Mouse (Mus musculus): ENCODE measurements around the gene Slc28a2.
A peak's percentile ranks its signal among the peaks of the same experiment; 100 is the strongest.
"Not testable (repeated sequence)": the region's sequence is repeated elsewhere in the genome, so short reads cannot be mapped to it uniquely, and the experiment has no call there.

The Slc28a2 gene

GRCm38 (mm10) chr2:122426200-122426599 lies at the start of gene Slc28a2:
Slc28a2 (plus strand) TSS chr2:122426477.
- H3K36me3 ChIP-seq (ENCODE audit: insufficient read depth, low read length); H3K27me3 ChIP-seq (ENCODE audit: insufficient read depth, low read length); H3K4me1 ChIP-seq (replicated peaks; ENCODE audit: low read depth, low read length); H3K4me3 ChIP-seq (replicated peaks; ENCODE audit: low read length); H3K9me3 ChIP-seq (ENCODE audit: low read length): not testable (repeated sequence)

DNA sequence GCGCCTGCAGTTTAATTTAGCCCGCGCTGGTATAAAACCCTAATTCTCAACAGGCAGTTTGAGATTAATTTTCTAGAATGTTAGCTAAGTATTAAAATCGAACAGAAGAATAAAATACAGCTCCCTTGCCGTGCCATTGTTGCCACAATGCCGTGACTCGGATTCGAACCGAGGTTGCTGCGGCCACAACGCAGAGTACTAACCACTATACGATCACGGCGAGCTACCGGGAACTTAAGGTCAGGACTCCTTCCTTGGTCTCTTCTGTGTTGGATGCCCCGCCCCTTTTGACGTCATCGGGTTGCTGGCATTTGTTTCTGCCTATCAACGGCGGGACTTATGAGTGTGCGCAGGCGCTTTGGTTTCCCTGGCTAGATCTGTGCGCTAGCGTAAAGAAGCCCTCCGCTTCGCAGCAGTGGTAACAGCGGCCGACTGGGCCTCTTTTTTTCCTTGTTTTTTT lies 49.0 kb upstream of the Slc28a2 start:
- Histone ChIP-seq H3K4me3 (replicated peaks; ENCODE audit: low read length) (peak overlapping the region; percentile 91), H3K36me3 (ENCODE audit: insufficient read depth, low read length) (0 out of 2 replicates have a peak, but pooled peaks cover 3% of the 10 kb centered on the region), H3K27me3 (ENCODE audit: insufficient read depth, low read length) (no peaks in the 10 kb centered on the region), H3K9me3 (ENCODE audit: low read length) (no peaks in the 10 kb centered on the region), H3K4me1 (replicated peaks; ENCODE audit: low read depth, low read length) (peaks cover 41% of the 10 kb centered on the region)
- no peak for TF ChIP-seq NANOG (IDR thresholded peaks at IDR 0.05; ENCODE audit: borderline replicate concordance, low read length)
- no peak for TF ChIP-seq CTCF (conservative IDR thresholded peaks at IDR 0.05; ENCODE audit: low read length)
- TF ChIP-seq POU5F1 (IDR thresholded peaks at IDR 0.05; ENCODE audit: borderline replicate concordance, low read length), result no peak

DNA sequence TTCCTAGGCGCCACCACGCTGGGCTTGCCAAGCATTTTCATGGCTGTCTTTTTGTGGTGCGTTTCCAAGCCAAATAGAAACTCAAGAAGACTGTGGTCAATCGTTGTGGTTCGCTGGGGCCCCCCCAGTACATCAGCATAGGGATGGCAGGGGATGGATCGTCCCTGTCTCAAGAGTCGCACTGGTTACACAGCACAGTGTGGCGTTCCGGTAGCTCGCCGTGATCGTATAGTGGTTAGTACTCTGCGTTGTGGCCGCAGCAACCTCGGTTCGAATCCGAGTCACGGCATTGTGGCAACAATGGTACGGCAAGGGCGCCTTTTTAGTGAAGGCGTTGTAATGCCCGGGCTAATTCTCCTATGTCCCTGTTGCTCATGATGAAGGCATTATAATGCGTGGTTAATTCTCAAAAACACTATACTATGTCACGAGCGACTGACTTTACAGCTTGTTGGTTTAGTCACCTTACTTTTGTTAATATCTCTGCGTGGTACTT lies 48.5 kb upstream of the Slc28a2 start:
- no peaks in the 10 kb centered on the region for H3K27me3 ChIP-seq (ENCODE audit: insufficient read depth, low read length)
- no peak for TF ChIP-seq CTCF (conservative IDR thresholded peaks at IDR 0.05; ENCODE audit: low read length)
- no peak for TF ChIP-seq POU5F1 (IDR thresholded peaks at IDR 0.05; ENCODE audit: borderline replicate concordance, low read length)
- no peak for TF ChIP-seq NANOG (IDR thresholded peaks at IDR 0.05; ENCODE audit: borderline replicate concordance, low read length)

GRCm38 (mm10) chr2:122378421-122379291 lies 47.6 kb upstream of the Slc28a2 start:
- H3K4me3 ChIP-seq (replicated peaks; ENCODE audit: low read length), result peak overlapping the region; percentile 91
- H3K9me3 ChIP-seq (ENCODE audit: low read length), result no peaks in the 10 kb centered on the region
- TF ChIP-seq POU5F1 (IDR thresholded peaks at IDR 0.05; ENCODE audit: borderline replicate concordance, low read length), result no peak
- TF ChIP-seq NANOG (IDR thresholded peaks at IDR 0.05; ENCODE audit: borderline replicate concordance, low read length), result no peak
- TF ChIP-seq CTCF (conservative IDR thresholded peaks at IDR 0.05; ENCODE audit: low read length), result peak; percentile 50
- H3K4me1 ChIP-seq (replicated peaks; ENCODE audit: low read depth, low read length), result peaks cover 27% of the 10 kb centered on the region
- H3K27me3 ChIP-seq (ENCODE audit: insufficient read depth, low read length), result no peaks in the 10 kb centered on the region
- H3K36me3 ChIP-seq (ENCODE audit: insufficient read depth, low read length), result no peaks in the 10 kb centered on the region

More for the DNA sequence above, 48.5 kb upstream of the Slc28a2 start:
- H3K9me3 ChIP-seq (ENCODE audit: low read length), result no peaks in the 10 kb centered on the region
- H3K36me3 ChIP-seq (ENCODE audit: insufficient read depth, low read length), result no peaks in the 10 kb centered on the region
- peaks cover 36% of the 10 kb centered on the region for H3K4me1 ChIP-seq (replicated peaks; ENCODE audit: low read depth, low read length)
- H3K4me3 ChIP-seq (replicated peaks; ENCODE audit: low read length), result peak overlapping the region; percentile 91

GRCm38 (mm10) chr2:122379292-122379650 lies 47.0 kb upstream of the Slc28a2 start:
- no peaks in the 10 kb centered on the region for H3K36me3 ChIP-seq (ENCODE audit: insufficient read depth, low read length)
- H3K27me3 ChIP-seq (ENCODE audit: insufficient read depth, low read length), result no peaks in the 10 kb centered on the region
- H3K4me3 ChIP-seq (replicated peaks; ENCODE audit: low read length), result no peak overlapping the region
- H3K4me1 ChIP-seq (replicated peaks; ENCODE audit: low read depth, low read length), result peaks cover 22% of the 10 kb centered on the region
- no peak for TF ChIP-seq NANOG (IDR thresholded peaks at IDR 0.05; ENCODE audit: borderline replicate concordance, low read length)
- no peak for TF ChIP-seq POU5F1 (IDR thresholded peaks at IDR 0.05; ENCODE audit: borderline replicate concordance, low read length)
- no peaks in the 10 kb centered on the region for H3K9me3 ChIP-seq (ENCODE audit: low read length)

GRCm38 (mm10) chr2:122380768-122381311 lies 45.4 kb upstream of the Slc28a2 start:
- no peak overlapping the region for H3K4me3 ChIP-seq (replicated peaks; ENCODE audit: low read length)
- no peaks in the 10 kb centered on the region for H3K27me3 ChIP-seq (ENCODE audit: insufficient read depth, low read length)
- no peaks in the 10 kb centered on the region for H3K9me3 ChIP-seq (ENCODE audit: low read length)
- TF ChIP-seq POU5F1 (IDR thresholded peaks at IDR 0.05; ENCODE audit: borderline replicate concordance, low read length) (no peak), CTCF (conservative IDR thresholded peaks at IDR 0.05; ENCODE audit: low read length) (peak; percentile 97), NANOG (IDR thresholded peaks at IDR 0.05; ENCODE audit: borderline replicate concordance, low read length) (no peak)
- H3K4me1 ChIP-seq (replicated peaks; ENCODE audit: low read depth, low read length), result peaks cover 16% of the 10 kb centered on the region
- no peaks in the 10 kb centered on the region for H3K36me3 ChIP-seq (ENCODE audit: insufficient read depth, low read length)

DNA sequence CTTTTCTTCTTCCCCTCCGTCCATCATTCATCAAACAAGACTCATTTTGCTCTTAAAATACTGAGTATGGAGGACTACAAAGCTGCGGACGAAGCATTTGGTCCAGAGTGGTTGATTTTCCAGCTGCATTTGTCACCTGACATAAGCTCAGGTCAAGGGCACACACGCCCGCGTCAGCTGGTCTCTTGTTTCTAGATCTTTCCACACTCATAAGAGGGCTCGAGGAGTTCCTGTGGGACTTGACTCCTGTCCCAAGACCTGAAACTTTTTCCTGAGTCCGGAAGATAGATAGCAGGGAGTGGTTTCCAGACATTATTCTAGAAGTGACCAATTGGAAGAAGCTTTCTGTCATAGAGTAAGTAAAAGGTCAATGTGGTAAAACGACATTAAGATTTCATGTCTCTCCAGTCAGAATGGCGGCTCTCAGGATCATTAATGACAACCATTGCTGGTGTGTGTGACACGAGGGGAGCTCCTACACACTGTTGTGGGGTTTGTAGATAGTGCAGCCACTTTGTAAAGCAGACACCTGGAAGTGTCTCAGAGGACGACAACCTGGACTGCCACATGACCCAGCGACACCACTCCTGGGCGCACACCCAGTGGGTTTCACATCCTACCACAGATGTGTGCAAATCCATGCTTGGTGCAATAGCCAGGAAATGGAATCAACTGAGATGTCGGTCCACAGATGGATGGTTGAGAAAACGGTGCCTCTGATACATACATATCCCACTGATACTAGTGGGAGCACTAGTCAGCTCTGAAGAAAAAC lies 44.8 kb upstream of the Slc28a2 start:
- Histone ChIP-seq H3K4me3 (replicated peaks; ENCODE audit: low read length) (no peak overlapping the region), H3K4me1 (replicated peaks; ENCODE audit: low read depth, low read length) (peaks cover 13% of the 10 kb centered on the region), H3K36me3 (ENCODE audit: insufficient read depth, low read length) (no peaks in the 10 kb centered on the region), H3K27me3 (ENCODE audit: insufficient read depth, low read length) (no peaks in the 10 kb centered on the region), H3K9me3 (ENCODE audit: low read length) (no peaks in the 10 kb centered on the region)
- TF ChIP-seq CTCF (conservative IDR thresholded peaks at IDR 0.05; ENCODE audit: low read length) (no peak), POU5F1 (IDR thresholded peaks at IDR 0.05; ENCODE audit: borderline replicate concordance, low read length) (no peak), NANOG (IDR thresholded peaks at IDR 0.05; ENCODE audit: borderline replicate concordance, low read length) (no peak)

DNA sequence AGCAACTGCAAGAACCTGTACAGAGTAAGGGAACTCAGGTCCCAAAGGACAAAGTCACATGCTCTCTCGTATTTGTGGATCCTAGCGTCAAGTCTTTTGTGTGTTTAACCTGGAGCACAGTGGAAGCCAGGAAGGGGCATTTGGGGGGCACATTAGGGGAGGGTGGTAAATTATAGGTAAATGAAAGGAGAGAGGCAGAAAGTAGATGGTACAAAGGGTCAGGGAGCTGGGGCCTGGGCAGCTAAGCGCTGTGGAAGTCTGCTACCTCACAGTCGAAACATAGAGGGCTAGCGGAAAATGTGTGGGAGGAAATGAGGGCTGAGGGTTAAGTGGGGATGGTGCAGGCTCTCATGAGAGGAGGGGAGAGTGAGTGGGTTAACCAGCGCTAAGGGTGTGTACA lies 44.2 kb upstream of the Slc28a2 start:
- H3K36me3 ChIP-seq (ENCODE audit: insufficient read depth, low read length), result no peaks in the 10 kb centered on the region
- H3K27me3 ChIP-seq (ENCODE audit: insufficient read depth, low read length), result no peaks in the 10 kb centered on the region
- TF ChIP-seq POU5F1 (IDR thresholded peaks at IDR 0.05; ENCODE audit: borderline replicate concordance, low read length) (no peak), NANOG (IDR thresholded peaks at IDR 0.05; ENCODE audit: borderline replicate concordance, low read length) (no peak), CTCF (conservative IDR thresholded peaks at IDR 0.05; ENCODE audit: low read length) (no peak)
- H3K4me3 ChIP-seq (replicated peaks; ENCODE audit: low read length), result no peak overlapping the region
- peaks cover 13% of the 10 kb centered on the region for H3K4me1 ChIP-seq (replicated peaks; ENCODE audit: low read depth, low read length)
- no peaks in the 10 kb centered on the region for H3K9me3 ChIP-seq (ENCODE audit: low read length)

Data from E14TG2a.4 (cell line).